ENCODE assay signal across 25 mouse cellular contexts in genomic region chr6:49173674-49174073, GRCm38 (mm10). TPM values are rescaled to one million over a fixed set of nuclear protein-coding genes. Genes with fewer than 3 reads are reported as not detected.
DNase-seq lines count a peak whose midpoint lies in the region; ATAC-seq and TF ChIP-seq lines count a peak whose summit lies in the region.
"Had no signal": no experiment of that assay in that cellular context is flagged by ENCODE, and none has a peak within 500 bp of the region (broad histone marks: within the 10 kb centered on the region; RNA-seq: fewer than 3 reads in every experiment).

No protein-coding gene starts in this region.

- TF ChIP-seq EP300 in liver, postnatal 0 days (IDR thresholded peaks at IDR 0.05; ENCODE audit: low read depth) = no peak

- TF ChIP-seq CTCF in E14TG2a.4 (conservative IDR thresholded peaks at IDR 0.05; ENCODE audit: low read length) = no peak
- no peak for TF ChIP-seq CTCF in liver, postnatal 0 days (IDR thresholded peaks at IDR 0.05; ENCODE audit: low read depth)

- peak overlapping the region; percentile 21; the same call in 1 of the 2 replicates for H3K27ac ChIP-seq in kidney, embryonic 16.5 days (ENCODE audit: low read length)
- no peak overlapping the region for H3K27ac ChIP-seq in liver, postnatal 0 days (ENCODE audit: low read depth)
- H3K27ac ChIP-seq: forebrain, embryonic 12.5 days; hindbrain, embryonic 14.5 days; left cerebral cortex, adult 2 months; lung, embryonic 15.5 days; midbrain, embryonic 12.5 days had no signal

- 74% methylated on average over 4 of the region's 4 CpGs for WGBS in kidney, embryonic 16.5 days
- 78% methylated on average over 4 of the region's 4 CpGs for WGBS in liver, postnatal 0 days (ENCODE audit: insufficient replicate concordance)

- no peak overlapping the region for H3K4me3 ChIP-seq in kidney, embryonic 16.5 days (ENCODE audit: low read length)
- 0 out of 2 replicates have a peak overlapping the region, but pooled peaks have one; percentile 37 for H3K4me3 ChIP-seq in E14TG2a.4 (replicated peaks; ENCODE audit: low read length)
- no peak overlapping the region for H3K4me3 ChIP-seq in liver, postnatal 0 days (ENCODE audit: low read depth, low read length)
- H3K4me3 ChIP-seq: forebrain, embryonic 12.5 days; left cerebral cortex, adult 2 months; lung, embryonic 15.5 days; midbrain, embryonic 12.5 days; myocyte had no signal

- no peak overlapping the region for H3K9ac ChIP-seq in kidney, embryonic 16.5 days (replicated peaks; ENCODE audit: low read length)
- no peak overlapping the region for H3K9ac ChIP-seq in liver, postnatal 0 days (replicated peaks)
- H3K9ac ChIP-seq: forebrain, embryonic 12.5 days; hindbrain, embryonic 14.5 days; lung, embryonic 15.5 days; midbrain, embryonic 12.5 days had no signal

- no peak for ATAC-seq in kidney, embryonic 16.5 days (ENCODE audit: low FRiP score, low TSS enrichment)
- no peak for ATAC-seq in liver, postnatal 0 days
- ATAC-seq: Patski had no signal

- no peak for DNase-seq in kidney, postnatal 4 days
- DNase-seq in c-Kit-positive CD71-positive TER-119-negative erythroid progenitor cells, embryonic 14.5 days (ENCODE audit: low read depth) = peak; percentile 17
- peak; percentile 43 for DNase-seq in retina, postnatal 1 day
- no peak for DNase-seq in liver, postnatal 0 days
- DNase-seq in layer of hippocampus, adult 18-20 months (ENCODE audit: low spot score in 2 of 2) = no peak
- DNase-seq: adrenal gland, postnatal 25 days; cerebellum, adult 2 months; cerebellum, postnatal 36 days; heart, adult 11 months; heart, postnatal 36 days; kidney, adult 18-20 months; kidney, postnatal 25 days; layer of hippocampus, adult 9-11 months; thymus, postnatal 36 days had no signal

- peaks cover 11% of the 10 kb centered on the region for H3K4me1 ChIP-seq in kidney, embryonic 16.5 days (ENCODE audit: insufficient read depth, low read length)
- peaks cover 80% of the 10 kb centered on the region for H3K4me1 ChIP-seq in E14TG2a.4 (replicated peaks; ENCODE audit: low read depth, low read length)
- peaks cover 9% of the 10 kb centered on the region for H3K4me1 ChIP-seq in liver, postnatal 0 days (ENCODE audit: insufficient read depth)
- H3K4me1 ChIP-seq: lung, embryonic 15.5 days had no signal

- H3K9me3 ChIP-seq in kidney, embryonic 16.5 days (ENCODE audit: low read length) = no peaks in the 10 kb centered on the region
- H3K9me3 ChIP-seq in E14TG2a.4 (ENCODE audit: low read length) = no peaks in the 10 kb centered on the region
- no peaks in the 10 kb centered on the region for H3K9me3 ChIP-seq in liver, postnatal 0 days (ENCODE audit: low read length)
- H3K9me3 ChIP-seq: forebrain, embryonic 12.5 days; lung, embryonic 15.5 days; midbrain, embryonic 12.5 days had no signal

- no peak overlapping the region for H3K4me2 ChIP-seq in kidney, embryonic 16.5 days (replicated peaks; ENCODE audit: low read depth, low read length)
- H3K4me2 ChIP-seq in liver, postnatal 0 days (ENCODE audit: low read depth, low read length) = no peak overlapping the region
- H3K4me2 ChIP-seq: forebrain, embryonic 12.5 days; hindbrain, embryonic 14.5 days; liver, embryonic 11.5 days; lung, embryonic 15.5 days; midbrain, embryonic 12.5 days had no signal

- H3K36me3 ChIP-seq in kidney, embryonic 16.5 days (ENCODE audit: insufficient read depth, low read length) = no peaks in the 10 kb centered on the region
- no peaks in the 10 kb centered on the region for H3K36me3 ChIP-seq in E14TG2a.4 (ENCODE audit: insufficient read depth, low read length)
- no peaks in the 10 kb centered on the region for H3K36me3 ChIP-seq in liver, postnatal 0 days (replicated peaks; ENCODE audit: insufficient read depth, low read length)
- H3K36me3 ChIP-seq: forebrain, embryonic 12.5 days; lung, embryonic 15.5 days; midbrain, embryonic 12.5 days had no signal

- no peaks in the 10 kb centered on the region for H3K27me3 ChIP-seq in kidney, embryonic 16.5 days (ENCODE audit: insufficient read depth, low read length)
- H3K27me3 ChIP-seq in E14TG2a.4 (ENCODE audit: insufficient read depth, low read length) = no peaks in the 10 kb centered on the region
- H3K27me3 ChIP-seq in liver, postnatal 0 days (ENCODE audit: insufficient read depth, low read length) = no peaks in the 10 kb centered on the region
- H3K27me3 ChIP-seq: CH12.LX; forebrain, embryonic 12.5 days; lung, embryonic 15.5 days; midbrain, embryonic 12.5 days; Patski had no signal

RNA-seq across cellular contexts. Expression of gene Igf2bp3, which starts 41.1 kb away (rescaled TPM):
- 40.8 and 44.4 TPM in 2 replicates for polyA plus RNA-seq in kidney, embryonic 16.5 days (2015; fragmentation: Nextera tagmentation; extraction: Ambion mirVana)
- 29.7 and 31.3 TPM in 2 replicates for polyA plus RNA-seq in liver, postnatal 0 days (2015; fragmentation: Nextera tagmentation; extraction: Ambion mirVana)
- total RNA-seq in layer of hippocampus, adult 18-20 months (2021) = not detected

Comparison
In these comparisons a context has a peak if more than half of its experiments do, and no peak if none do; other contexts are left out.
1. DNase-seq: peak in c-Kit-positive CD71-positive TER-119-negative erythroid progenitor cells, embryonic 14.5 days (single experiment) and retina, postnatal 1 day (single experiment); none in kidney, postnatal 4 days (0 of 2), liver, postnatal 0 days (single experiment) and layer of hippocampus, adult 18-20 months (0 of 2).